Mouse (Mus musculus) spleen, adult 12 weeks (tissue): ENCODE results near the gene Cdc42ep3.

ENCODE experiments used
- DNase-seq: peaks from one replicate; pipeline ENCODE4 v3.0.0; 2022; ENCODE audit warnings: low spot score

Cdc42ep3 gene

GRCm38 (mm10) chr17:79345001-79345709 is 9.7 kb downstream of the Cdc42ep3 start:
- no peak for DNase-seq

GRCm38 (mm10) chr17:79343334-79343946 is 11.5 kb downstream of the Cdc42ep3 start:
- DNase-seq: no peak

DNA sequence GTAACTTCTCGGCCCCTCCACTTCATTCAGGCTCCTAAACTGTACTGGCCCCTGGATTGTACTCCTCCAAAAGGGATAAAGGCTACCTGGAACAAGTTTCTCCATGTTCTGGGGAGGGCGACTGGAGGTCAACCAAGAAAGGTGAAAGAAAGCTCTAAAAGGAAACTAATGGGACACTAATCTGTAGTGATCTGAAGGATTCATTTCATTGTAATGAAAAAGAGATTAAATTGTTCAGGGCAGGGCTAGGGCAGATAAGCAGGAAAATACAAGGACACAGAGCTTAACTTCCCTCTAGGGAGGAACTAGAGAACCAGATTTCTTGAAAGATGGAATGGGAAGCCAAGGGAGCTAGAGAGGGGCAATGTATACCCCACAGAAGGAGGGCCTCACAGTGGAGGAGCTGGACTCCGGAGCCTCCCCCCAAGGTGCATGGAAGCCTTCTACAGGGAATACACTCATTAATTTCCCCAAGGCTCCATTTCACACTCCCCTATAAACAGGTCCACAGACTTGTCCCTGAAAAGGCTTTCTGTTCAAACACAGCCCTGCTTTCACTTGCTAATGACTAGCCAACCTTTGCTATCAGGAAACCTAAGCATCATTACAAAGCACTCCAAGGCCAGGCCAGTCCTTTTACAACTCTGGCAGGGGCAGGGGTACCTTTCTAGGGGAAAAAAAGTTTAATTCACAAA is 12.1 kb downstream of the Cdc42ep3 start:
- DNase-seq: no peak

- DNase-seq: no peak
Observed at GRCm38 (mm10) chr17:79341946-79342470, 12.9 kb downstream of the Cdc42ep3 start.

GRCm38 (mm10) chr17:79337494-79337893 is 17.4 kb downstream of the Cdc42ep3 start:
- DNase-seq: no peak

DNA sequence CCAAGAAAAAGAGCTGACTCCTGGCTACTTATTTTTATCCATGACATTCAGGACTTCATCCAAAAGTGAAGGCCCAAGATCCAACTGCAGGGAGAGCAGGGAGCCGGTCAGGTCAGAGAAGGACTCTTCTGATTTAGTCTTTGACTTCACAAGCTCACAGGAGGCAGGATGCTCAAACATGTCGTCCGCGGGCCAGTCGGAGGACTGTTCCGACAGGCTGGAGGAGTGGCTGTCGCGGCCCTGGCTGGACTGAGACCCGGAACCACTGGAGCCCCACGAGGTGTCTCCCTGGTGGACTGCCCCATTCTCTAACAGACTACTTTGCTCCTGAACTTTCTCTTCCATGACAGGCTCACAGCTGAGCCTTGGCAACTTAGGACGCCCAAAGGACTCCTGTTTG is 20.2 kb downstream of the Cdc42ep3 start:
- DNase-seq: no peak

DNA sequence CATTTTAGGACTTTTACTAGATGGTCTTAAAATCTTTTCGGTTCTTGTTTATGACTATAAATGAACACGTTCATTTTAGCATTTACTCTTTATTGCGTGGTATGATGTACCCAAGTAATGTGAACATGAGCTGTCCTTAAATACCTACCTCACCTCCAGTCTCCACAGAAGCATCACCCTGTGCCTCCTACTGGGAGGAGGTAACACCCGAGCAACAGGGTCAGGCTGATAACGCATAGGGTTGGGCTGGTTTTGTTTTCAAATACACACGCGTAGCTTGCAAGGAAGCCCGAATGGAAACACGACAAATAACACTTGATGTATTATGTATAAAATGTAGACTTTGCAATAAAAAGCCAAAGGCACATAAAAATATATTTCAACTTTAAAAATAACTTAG is 21.2 kb downstream of the Cdc42ep3 start:
- DNase-seq: no peak

GRCm38 (mm10) chr17:79332864-79333263 is 22.0 kb downstream of the Cdc42ep3 start:
- no peak for DNase-seq

- DNase-seq: no peak
Observed at GRCm38 (mm10) chr17:79330397-79330796, 24.5 kb downstream of the Cdc42ep3 start.

- DNase-seq: no peak
Observed at GRCm38 (mm10) chr17:79326868-79327376, 28.0 kb downstream of the Cdc42ep3 start.

- DNase-seq: no peak
Observed at GRCm38 (mm10) chr17:79317085-79317751, 37.7 kb downstream of the Cdc42ep3 start.

DNA sequence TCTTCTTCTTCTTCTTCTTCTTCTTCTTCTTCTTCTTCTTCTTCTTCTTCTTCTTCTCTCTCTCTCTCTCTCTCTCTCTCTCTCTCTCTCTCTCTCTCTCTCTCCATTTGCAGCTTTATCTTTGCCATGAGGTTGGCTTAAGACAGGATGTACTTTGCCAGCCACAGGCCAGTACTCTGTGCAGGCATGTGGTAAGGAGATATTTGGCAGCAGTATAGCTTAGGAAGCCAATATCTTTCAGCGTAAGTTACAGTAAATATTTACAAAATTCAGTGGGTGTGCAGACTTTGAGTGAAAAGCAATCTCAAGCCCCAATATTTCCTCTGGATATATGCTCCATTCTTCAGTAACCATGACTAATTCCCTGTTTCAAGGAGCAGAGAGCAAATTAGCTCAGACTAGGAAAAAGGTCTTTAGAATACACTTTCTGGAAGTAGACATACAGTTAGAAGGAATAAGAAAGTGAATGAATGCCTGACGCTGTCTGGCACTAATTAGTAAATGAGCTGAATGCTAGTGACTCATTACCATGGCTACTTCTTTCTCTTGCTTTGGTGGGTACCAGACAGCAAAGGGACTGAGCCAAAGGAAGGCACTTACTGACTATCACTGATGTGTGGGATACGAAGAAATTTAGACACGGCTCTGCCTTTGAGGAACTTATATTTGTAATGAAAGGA is 39.3 kb downstream of the Cdc42ep3 start:
- no peak for DNase-seq

GRCm38 (mm10) chr17:79310465-79310864 is 44.4 kb downstream of the Cdc42ep3 start:
- no peak for DNase-seq

GRCm38 (mm10) chr17:79309506-79309905 is 45.4 kb downstream of the Cdc42ep3 start:
- DNase-seq: no peak

- no peak for DNase-seq
Observed at GRCm38 (mm10) chr17:79305644-79306043, 49.2 kb downstream of the Cdc42ep3 start.

DNA sequence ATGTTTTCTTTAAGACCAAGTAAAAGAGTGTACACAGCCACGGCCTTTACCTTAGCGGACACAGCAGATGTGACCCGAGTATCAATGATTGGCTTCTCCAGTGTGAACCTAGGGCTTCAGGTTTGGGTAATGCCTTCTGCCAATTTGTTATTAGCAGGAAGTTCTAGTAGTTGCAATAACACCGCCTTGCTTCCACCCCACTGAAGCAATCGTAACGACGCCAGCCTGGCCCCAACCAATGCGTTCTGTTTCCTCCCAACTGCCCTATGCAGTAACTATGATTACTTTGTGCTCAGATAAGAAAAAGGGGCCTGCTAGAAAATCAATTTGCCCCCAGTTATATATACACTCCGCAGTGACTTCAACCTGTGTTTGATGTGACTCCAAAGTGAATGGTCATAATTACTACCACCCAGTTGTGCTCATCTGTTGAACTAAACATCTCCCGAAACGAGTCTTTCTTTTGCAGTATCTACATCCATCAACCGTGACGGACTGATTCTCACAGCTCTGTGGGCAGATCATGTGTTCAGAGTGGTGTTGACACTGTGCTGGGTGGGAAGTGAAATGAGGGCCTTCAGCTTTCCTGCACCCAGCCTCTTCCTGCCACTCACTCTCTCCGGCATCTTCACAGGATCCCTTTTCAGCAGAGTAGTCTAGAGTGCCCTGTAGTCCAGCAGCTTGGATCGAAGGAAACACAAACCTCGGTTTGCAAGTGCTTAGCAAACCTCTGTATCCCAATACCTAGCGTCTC is 51.0 kb downstream of the Cdc42ep3 start:
- DNase-seq: no peak

- DNase-seq: no peak
Observed at GRCm38 (mm10) chr17:79303238-79303637, 51.7 kb downstream of the Cdc42ep3 start.

DNA sequence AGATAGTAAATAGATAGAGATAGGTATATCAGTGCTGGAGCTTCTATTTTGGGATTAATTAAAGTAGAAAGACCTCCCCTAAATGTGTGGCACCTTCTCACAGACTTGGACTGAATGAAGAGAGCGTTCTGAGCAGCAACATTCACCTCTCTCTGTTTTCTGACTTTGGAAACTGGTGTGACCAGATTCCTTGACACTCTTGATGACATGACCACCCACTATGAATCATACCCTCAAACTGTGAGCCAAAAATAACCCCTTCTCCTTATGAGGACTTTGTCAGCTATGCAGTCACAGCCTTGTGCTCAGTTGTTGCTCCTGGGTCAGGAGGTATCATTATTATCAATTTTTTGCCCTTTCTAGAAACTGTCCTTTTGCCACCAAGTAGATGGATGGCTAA is 55.0 kb downstream of the Cdc42ep3 start:
- DNase-seq: no peak

GRCm38 (mm10) chr17:79298968-79299367 is 55.9 kb downstream of the Cdc42ep3 start:
- DNase-seq: no peak

GRCm38 (mm10) chr17:79295926-79296325 is 59.0 kb downstream of the Cdc42ep3 start:
- no peak for DNase-seq

DNA sequence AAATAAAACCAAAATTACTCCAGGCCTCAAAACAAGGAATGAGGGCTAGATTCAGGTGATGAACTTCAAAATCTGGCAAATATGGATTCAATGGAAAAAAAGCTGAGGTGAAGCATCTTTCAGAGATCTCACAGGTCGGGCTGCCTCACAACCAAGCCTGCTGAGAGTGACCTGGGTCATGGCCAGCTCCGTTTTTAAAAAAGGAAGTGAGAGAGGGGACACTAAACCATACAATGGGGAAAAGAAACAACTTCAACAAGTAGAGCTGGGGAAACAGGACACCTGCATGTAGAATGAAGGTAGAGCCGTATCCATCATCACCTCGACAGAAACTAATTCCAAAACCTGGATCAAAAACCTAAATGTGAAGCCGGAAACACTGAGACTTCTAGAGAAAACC is 63.2 kb downstream of the Cdc42ep3 start:
- no peak for DNase-seq
